Mouse (Mus musculus): Measurements from ENCODE around the gene Nckipsd. TPM values are rescaled to one million over a fixed set of nuclear protein-coding genes. Genes with fewer than 3 reads are reported as not detected.

Nckipsd gene
- total and polyA plus RNA-seq, 2 experiments from 2014 or later, result 8.8 to 13.7 TPM

DNA sequence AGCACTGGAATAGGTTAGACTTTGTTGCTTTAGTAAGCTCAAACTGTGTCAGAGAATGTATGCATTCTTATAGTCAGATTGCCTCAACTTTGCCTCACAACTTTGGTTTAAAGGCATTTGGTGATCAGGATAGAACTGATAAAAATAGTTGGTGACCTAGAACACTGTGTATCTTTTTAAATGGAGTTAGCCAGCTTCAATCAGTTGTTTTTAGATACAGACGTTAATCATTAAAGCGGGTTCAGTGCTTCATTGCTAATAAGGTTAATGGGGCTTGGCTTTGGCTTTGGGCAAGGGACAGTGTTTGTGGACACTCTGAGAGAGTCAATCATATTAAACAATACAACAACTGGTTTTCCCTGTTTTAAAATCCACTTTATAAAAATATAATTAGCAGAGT, 12.9 kb upstream of the Nckipsd start:
- H3K4me2 ChIP-seq (ENCODE audit: low read depth, low read length), result no peak overlapping the region
- TF ChIP-seq EP300 (IDR thresholded peaks at IDR 0.05; ENCODE audit: low read depth) (no peak), CTCF (IDR thresholded peaks at IDR 0.05; ENCODE audit: low read depth) (no peak)
- no peak overlapping the region for H3K9ac ChIP-seq (replicated peaks; ENCODE audit: low read depth, low read length)
- H3K27ac ChIP-seq (ENCODE audit: low read depth), result 0 out of 2 replicates have a peak overlapping the region, but pooled peaks have one; percentile 1
- no peaks in the 10 kb centered on the region for H3K9me3 ChIP-seq (replicated peaks; ENCODE audit: control insufficient read depth, low read length)
- DNase-seq (ENCODE audit: low spot score) (no peak), ATAC-seq (ENCODE audit: insufficient read depth, low read depth) (no peak)
- no peak overlapping the region for H3K4me3 ChIP-seq (ENCODE audit: low read depth, low read length)
- 54% methylated on average over 2 of the region's 2 CpGs for WGBS
- peaks cover 46% of the 10 kb centered on the region for H3K4me1 ChIP-seq (ENCODE audit: control insufficient read depth, insufficient read depth)
- no peaks in the 10 kb centered on the region for H3K27me3 ChIP-seq (ENCODE audit: control insufficient read depth, insufficient read depth, low read length)
- H3K36me3 ChIP-seq (replicated peaks; ENCODE audit: control insufficient read depth, insufficient read depth, low read length), result peaks cover 31% of the 10 kb centered on the region

DNA sequence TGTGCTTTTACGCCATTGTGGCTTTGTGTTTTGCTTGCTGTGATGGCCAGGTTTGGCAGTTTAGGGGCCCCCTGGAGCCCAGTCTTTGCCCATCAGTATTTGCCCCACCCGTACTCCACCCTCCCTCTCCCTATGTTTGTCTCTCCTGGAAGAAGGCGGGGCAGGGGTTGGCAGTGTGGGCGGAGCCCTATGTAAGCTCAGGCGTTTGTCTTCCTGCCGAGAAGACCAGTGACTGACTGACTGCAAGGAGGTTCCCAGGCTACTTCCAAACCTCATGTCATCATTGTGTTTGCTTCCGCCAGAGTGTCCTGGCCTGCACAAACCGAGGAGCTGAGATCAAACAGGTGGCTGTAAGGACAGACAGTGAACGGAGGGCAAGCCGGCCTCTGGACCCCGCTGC, 12.4 kb upstream of the Nckipsd start:
- H3K4me3 ChIP-seq (ENCODE audit: low read depth, low read length), result no peak overlapping the region
- no peaks in the 10 kb centered on the region for H3K9me3 ChIP-seq (replicated peaks; ENCODE audit: control insufficient read depth, low read length)
- no peak overlapping the region; the same call in 1 of the 2 replicates for H3K4me2 ChIP-seq (ENCODE audit: low read depth, low read length)
- peaks cover 46% of the 10 kb centered on the region for H3K4me1 ChIP-seq (ENCODE audit: control insufficient read depth, insufficient read depth)
- peak; percentile 37; the same call in 1 of the 2 replicates for ATAC-seq (ENCODE audit: insufficient read depth, low read depth)
- WGBS, result 31% methylated on average over 11 of the region's 11 CpGs
- peaks cover 32% of the 10 kb centered on the region for H3K36me3 ChIP-seq (replicated peaks; ENCODE audit: control insufficient read depth, insufficient read depth, low read length)
- no peak for TF ChIP-seq EP300 (IDR thresholded peaks at IDR 0.05; ENCODE audit: low read depth)
- no peak for TF ChIP-seq CTCF (IDR thresholded peaks at IDR 0.05; ENCODE audit: low read depth)
- H3K27ac ChIP-seq (ENCODE audit: low read depth), result peak overlapping the region; percentile 71
- H3K27me3 ChIP-seq (ENCODE audit: control insufficient read depth, insufficient read depth, low read length), result no peaks in the 10 kb centered on the region
- peak; percentile 53 for DNase-seq (ENCODE audit: low spot score)
- no peak overlapping the region for H3K9ac ChIP-seq (replicated peaks; ENCODE audit: low read depth, low read length)

DNA sequence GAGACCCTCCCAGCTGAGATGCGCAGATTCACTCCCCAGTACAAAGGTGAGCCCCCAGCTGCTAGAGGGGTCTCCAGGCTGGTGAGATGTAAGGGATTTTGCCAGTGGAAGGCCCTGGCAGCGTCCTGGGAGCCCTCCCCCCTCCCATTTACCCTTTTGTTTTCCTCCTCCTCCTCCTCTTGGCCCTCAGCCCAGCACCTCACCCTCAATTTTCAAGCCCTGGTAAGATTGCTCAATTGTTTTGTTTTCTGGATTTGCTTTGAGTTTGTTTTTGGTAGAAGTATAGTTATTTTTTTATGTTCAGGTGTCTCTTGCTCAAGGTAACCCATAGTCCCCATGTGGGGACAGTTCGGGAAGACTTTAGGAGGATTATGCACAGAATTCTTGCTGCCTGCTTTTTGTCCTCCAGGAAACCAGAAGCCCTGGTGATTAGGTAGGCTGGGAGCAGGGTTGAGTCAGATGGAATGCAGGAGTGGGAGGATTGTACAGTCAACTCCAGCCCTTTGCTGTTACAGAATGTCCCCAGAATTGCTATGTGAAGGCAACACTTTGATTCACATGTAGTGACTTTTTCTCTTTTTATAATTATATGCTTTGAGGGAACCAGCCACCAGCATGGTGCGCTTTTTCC, 11.7 kb upstream of the Nckipsd start:
- no peak overlapping the region for H3K4me3 ChIP-seq (ENCODE audit: low read depth, low read length)
- peak; percentile 72 for ATAC-seq (ENCODE audit: insufficient read depth, low read depth)
- peaks cover 39% of the 10 kb centered on the region for H3K36me3 ChIP-seq (replicated peaks; ENCODE audit: control insufficient read depth, insufficient read depth, low read length)
- no peak for TF ChIP-seq EP300 (IDR thresholded peaks at IDR 0.05; ENCODE audit: low read depth)
- no peak for TF ChIP-seq CTCF (IDR thresholded peaks at IDR 0.05; ENCODE audit: low read depth)
- H3K4me1 ChIP-seq (ENCODE audit: control insufficient read depth, insufficient read depth), result peaks cover 46% of the 10 kb centered on the region
- H3K27me3 ChIP-seq (ENCODE audit: control insufficient read depth, insufficient read depth, low read length), result no peaks in the 10 kb centered on the region
- peak overlapping the region; percentile 71 for H3K27ac ChIP-seq (ENCODE audit: low read depth)
- no peak overlapping the region for H3K9ac ChIP-seq (replicated peaks; ENCODE audit: low read depth, low read length)
- DNase-seq (ENCODE audit: low spot score), result peak; percentile 61
- H3K9me3 ChIP-seq (replicated peaks; ENCODE audit: control insufficient read depth, low read length), result no peaks in the 10 kb centered on the region
- 61% methylated on average over 4 of the region's 4 CpGs for WGBS
- H3K4me2 ChIP-seq (ENCODE audit: low read depth, low read length), result no peak overlapping the region; the same call in 1 of the 2 replicates

DNA sequence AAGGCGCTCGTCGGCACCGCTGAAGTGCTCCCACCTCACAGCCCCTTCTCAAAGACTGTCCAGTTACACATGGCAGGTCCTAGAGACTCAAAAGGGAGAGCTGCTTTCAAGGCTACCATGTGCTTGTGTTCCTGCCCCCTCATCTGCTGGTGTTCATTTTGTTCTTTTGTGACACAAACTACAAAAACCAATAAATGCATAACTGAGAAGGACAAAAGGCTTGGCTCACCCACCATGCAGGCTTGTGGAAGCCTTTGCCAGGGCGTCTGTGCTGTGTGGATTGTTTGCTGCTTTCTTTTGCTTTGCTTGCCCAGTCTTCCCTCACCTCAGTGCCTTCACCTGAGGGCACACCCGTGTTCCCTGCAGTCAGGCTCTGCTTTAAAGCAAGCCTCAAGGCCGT, 10.7 kb upstream of the Nckipsd start:
- peaks cover 49% of the 10 kb centered on the region for H3K36me3 ChIP-seq (replicated peaks; ENCODE audit: control insufficient read depth, insufficient read depth, low read length)
- H3K9ac ChIP-seq (replicated peaks; ENCODE audit: low read depth, low read length), result no peak overlapping the region
- ATAC-seq (ENCODE audit: insufficient read depth, low read depth), result no peak
- 76% methylated on average over 7 of the region's 7 CpGs for whole genome bisulfite sequencing
- no peak for TF ChIP-seq CTCF (IDR thresholded peaks at IDR 0.05; ENCODE audit: low read depth)
- no peak for TF ChIP-seq EP300 (IDR thresholded peaks at IDR 0.05; ENCODE audit: low read depth)
- H3K4me2 ChIP-seq (ENCODE audit: low read depth, low read length), result no peak overlapping the region
- H3K27me3 ChIP-seq (ENCODE audit: control insufficient read depth, insufficient read depth, low read length), result no peaks in the 10 kb centered on the region
- no peaks in the 10 kb centered on the region for H3K9me3 ChIP-seq (replicated peaks; ENCODE audit: control insufficient read depth, low read length)
- no peak overlapping the region for H3K4me3 ChIP-seq (ENCODE audit: low read depth, low read length)
- DNase-seq (ENCODE audit: low spot score), result no peak
- peaks cover 42% of the 10 kb centered on the region; the same call in 1 of the 2 replicates for H3K4me1 ChIP-seq (ENCODE audit: control insufficient read depth, insufficient read depth)
- H3K27ac ChIP-seq (ENCODE audit: low read depth), result peak overlapping the region; percentile 71; the same call in 1 of the 2 replicates

DNA sequence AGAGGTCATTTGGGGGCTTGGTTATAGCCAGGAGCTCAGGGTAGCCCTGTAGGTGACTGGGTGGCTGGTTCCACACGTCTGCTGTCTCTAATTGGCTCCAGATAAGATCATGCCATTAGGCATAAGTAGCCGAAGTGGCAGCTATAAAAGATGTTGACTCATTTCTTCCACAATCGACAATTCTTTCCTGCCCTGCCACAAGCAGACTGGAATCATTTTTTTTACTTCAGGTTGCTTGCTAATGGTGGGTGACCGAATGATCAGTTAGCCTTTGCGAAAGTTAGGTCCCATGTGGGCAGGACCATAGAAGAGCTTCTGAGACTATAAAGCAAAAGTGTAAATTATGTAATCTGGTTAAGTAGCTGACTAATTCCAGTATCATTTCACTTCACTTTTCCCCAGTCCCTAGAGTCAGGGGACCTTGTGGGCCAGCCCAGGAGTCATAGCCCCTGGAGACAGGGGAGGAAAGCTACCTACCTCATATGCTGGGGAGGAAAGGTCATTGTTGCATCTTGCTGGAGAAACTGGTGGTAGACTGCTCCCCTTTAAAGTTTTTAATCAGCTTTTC, 9.6 kb upstream of the Nckipsd start:
- DNase-seq (ENCODE audit: low spot score), result no peak

More for the DNA sequence above, 9.6 kb upstream of the Nckipsd start:
- no peak for TF ChIP-seq EP300 (IDR thresholded peaks at IDR 0.05; ENCODE audit: low read depth)
- no peak for TF ChIP-seq CTCF (IDR thresholded peaks at IDR 0.05; ENCODE audit: low read depth)
- H3K27me3 ChIP-seq (ENCODE audit: control insufficient read depth, insufficient read depth, low read length), result no peaks in the 10 kb centered on the region
- peaks cover 33% of the 10 kb centered on the region; the same call in 1 of the 2 replicates for H3K4me1 ChIP-seq (ENCODE audit: control insufficient read depth, insufficient read depth)
- H3K9ac ChIP-seq (replicated peaks; ENCODE audit: low read depth, low read length), result no peak overlapping the region
- ATAC-seq (ENCODE audit: insufficient read depth, low read depth), result no peak
- 66% methylated on average over 5 of the region's 5 CpGs for WGBS
- H3K36me3 ChIP-seq (replicated peaks; ENCODE audit: control insufficient read depth, insufficient read depth, low read length), result peaks cover 59% of the 10 kb centered on the region
- H3K4me3 ChIP-seq (ENCODE audit: low read depth, low read length), result no peak overlapping the region
- no peak overlapping the region for H3K27ac ChIP-seq (ENCODE audit: low read depth)
- H3K9me3 ChIP-seq (replicated peaks; ENCODE audit: control insufficient read depth, low read length), result no peaks in the 10 kb centered on the region
- no peak overlapping the region for H3K4me2 ChIP-seq (ENCODE audit: low read depth, low read length)

All from heart, postnatal 0 days (tissue).